Mouse (Mus musculus): Measurements from ENCODE around the gene Terf2.
A peak's percentile ranks its signal among the peaks of the same experiment; 100 is the strongest.
"Not testable (repeated sequence)": the region's sequence is repeated elsewhere in the genome, so short reads cannot be mapped to it uniquely, and the experiment has no call there.

The Terf2 gene

GRCm38 (mm10) chr8:107114150-107115007 is 18.0 kb upstream of the Terf2 start:
- DNase-seq (ENCODE audit: extremely low spot score): no peak

- DNase-seq (ENCODE audit: extremely low spot score): no peak
Measured at GRCm38 (mm10) chr8:107113209-107113608, 16.9 kb upstream of the Terf2 start.

- no peak for DNase-seq (ENCODE audit: extremely low spot score)
Measured at GRCm38 (mm10) chr8:107111340-107112105, 15.2 kb upstream of the Terf2 start.

- no peak for DNase-seq (ENCODE audit: extremely low spot score)
Measured at GRCm38 (mm10) chr8:107110629-107111330, 14.4 kb upstream of the Terf2 start.

- no peak for DNase-seq (ENCODE audit: extremely low spot score)
Measured at GRCm38 (mm10) chr8:107109816-107110435, 13.6 kb upstream of the Terf2 start.

- no peak for DNase-seq (ENCODE audit: extremely low spot score)
Measured at GRCm38 (mm10) chr8:107108978-107109720, 12.8 kb upstream of the Terf2 start.

GRCm38 (mm10) chr8:107108089-107108488 is 11.7 kb upstream of the Terf2 start:
- not testable (repeated sequence) for DNase-seq (ENCODE audit: extremely low spot score)

- DNase-seq (ENCODE audit: extremely low spot score): peak; percentile 83
Measured at GRCm38 (mm10) chr8:107104547-107104946, 8.2 kb upstream of the Terf2 start.

- DNase-seq (ENCODE audit: extremely low spot score): no peak
Measured at GRCm38 (mm10) chr8:107100635-107101034, 4.3 kb upstream of the Terf2 start.

GRCm38 (mm10) chr8:107095717-107096365 is 506 bp downstream of the Terf2 start:
- DNase-seq (ENCODE audit: extremely low spot score): no peak

GRCm38 (mm10) chr8:107090531-107090930 is 5.8 kb downstream of the Terf2 start:
- DNase-seq (ENCODE audit: extremely low spot score): no peak

GRCm38 (mm10) chr8:107088526-107089063 is 7.8 kb downstream of the Terf2 start:
- no peak for DNase-seq (ENCODE audit: extremely low spot score)

- DNase-seq (ENCODE audit: extremely low spot score): no peak
Measured at GRCm38 (mm10) chr8:107086018-107086417, 10.3 kb downstream of the Terf2 start.

- no peak for DNase-seq (ENCODE audit: extremely low spot score)
Measured at GRCm38 (mm10) chr8:107085358-107085757, 11.0 kb downstream of the Terf2 start.

GRCm38 (mm10) chr8:107076239-107076888 is 20.0 kb downstream of the Terf2 start:
- DNase-seq (ENCODE audit: extremely low spot score): no peak

- no peak for DNase-seq (ENCODE audit: extremely low spot score)
Measured at GRCm38 (mm10) chr8:107074128-107074527, 22.2 kb downstream of the Terf2 start.

- no peak for DNase-seq (ENCODE audit: extremely low spot score)
Measured at GRCm38 (mm10) chr8:107073706-107074105, 22.6 kb downstream of the Terf2 start.

GRCm38 (mm10) chr8:107065511-107066496 is 30.5 kb downstream of the Terf2 start, which contains the start of gene Tmed6:
Tmed6 (minus strand) TSS chr8:107065644.
- DNase-seq (ENCODE audit: extremely low spot score): no peak
